Mouse (Mus musculus) c-Kit-positive CD71-negative TER-119-negative erythroid progenitor cells, embryonic 14.5 days (primary cell): ENCODE measurements around the gene Pawr.

Experiments
- DNase-seq: peaks from one replicate; pipeline ENCODE4 v3.0.0-alpha.2; 2013; ENCODE audit warnings: low read depth

The Pawr gene

DNA sequence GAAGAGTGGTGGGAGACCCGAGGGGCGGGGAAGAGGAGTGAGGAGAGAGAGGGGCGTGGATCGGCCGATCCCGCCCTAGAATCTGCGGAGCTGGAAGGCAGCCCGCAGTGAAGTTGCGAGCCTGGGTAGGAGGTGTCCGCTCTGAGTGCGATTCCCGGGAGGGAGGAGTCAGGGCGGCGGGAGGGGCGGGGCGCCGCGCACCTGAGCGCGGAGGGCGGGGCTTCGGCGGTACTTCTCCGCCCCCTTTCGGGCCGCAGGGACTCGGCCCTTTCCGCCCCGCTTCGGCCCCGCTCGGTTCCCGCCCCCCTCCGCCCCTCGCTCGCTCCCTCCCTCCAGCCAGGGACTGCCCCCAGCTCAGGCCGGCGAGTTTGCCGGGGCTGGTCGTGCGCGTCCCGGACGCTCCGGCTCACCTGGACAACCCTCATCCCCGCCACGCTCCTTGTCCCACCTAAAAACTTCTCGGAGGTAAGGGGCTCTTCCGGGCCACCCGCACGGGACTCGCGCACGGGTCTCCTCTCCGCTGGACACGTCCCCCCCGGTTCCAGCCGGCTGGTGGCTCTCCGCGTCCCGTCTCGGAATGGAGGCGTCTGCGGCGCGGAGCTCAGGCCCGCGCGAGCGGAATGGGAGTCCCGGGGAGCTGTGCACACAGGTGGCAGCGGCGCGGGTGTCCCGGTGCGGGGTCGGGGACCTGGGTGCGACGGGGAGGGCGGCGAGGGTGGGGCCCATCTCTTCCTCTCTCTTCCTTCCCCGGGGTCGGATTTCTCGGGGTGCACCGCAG, at the start of gene Pawr:
Gene Pawr, plus strand, starts transcription at position 338 of the 778 bp plus-strand sequence.
- DNase-seq: peak; percentile 58

GRCm38 (mm10) chr10:108282351-108282750, 49.6 kb upstream of the Pawr start:
- no peak for DNase-seq

DNA sequence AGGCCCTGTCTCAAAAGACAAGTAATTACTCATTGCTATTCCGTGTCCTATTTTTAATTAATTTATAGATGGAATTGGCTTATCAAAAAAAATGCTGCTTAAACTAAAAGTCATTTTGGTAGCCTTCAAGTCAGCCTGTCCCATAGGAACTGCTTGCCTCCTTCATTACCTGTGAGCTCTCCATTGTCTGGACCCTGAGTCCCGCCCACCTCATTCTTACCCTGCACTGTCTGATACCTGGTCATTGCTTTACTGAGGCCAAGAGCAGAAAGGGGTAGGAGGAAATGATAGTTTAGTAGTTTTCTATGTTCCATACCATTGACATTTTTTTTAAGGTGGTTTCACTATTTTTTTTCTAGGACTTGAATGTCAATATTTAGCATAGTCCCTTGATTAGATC, 48.5 kb upstream of the Pawr start:
- no peak for DNase-seq

DNA sequence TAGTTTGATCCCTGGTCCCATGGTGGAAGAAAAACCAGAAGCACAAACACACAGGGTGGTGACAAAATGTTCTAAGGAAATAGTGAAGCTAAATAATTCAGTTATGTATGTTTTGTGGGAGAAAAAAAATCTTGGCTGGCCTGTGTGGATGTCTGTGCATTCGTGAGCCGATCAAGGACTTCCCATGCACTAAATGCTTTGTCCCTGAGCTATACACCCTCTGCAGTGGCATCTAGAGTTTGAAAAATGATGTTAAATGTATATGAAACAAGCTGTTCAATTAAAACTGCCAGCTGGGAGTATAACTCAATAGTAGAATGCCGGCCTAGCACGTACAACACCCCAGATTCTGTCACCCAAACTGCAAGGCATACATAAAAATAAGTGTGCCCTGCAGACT, 48.1 kb upstream of the Pawr start:
- no peak for DNase-seq

- DNase-seq: no peak
Observed at GRCm38 (mm10) chr10:108284445-108284844, 47.5 kb upstream of the Pawr start.

- no peak for DNase-seq
Observed at GRCm38 (mm10) chr10:108284977-108285376, 46.9 kb upstream of the Pawr start.

DNA sequence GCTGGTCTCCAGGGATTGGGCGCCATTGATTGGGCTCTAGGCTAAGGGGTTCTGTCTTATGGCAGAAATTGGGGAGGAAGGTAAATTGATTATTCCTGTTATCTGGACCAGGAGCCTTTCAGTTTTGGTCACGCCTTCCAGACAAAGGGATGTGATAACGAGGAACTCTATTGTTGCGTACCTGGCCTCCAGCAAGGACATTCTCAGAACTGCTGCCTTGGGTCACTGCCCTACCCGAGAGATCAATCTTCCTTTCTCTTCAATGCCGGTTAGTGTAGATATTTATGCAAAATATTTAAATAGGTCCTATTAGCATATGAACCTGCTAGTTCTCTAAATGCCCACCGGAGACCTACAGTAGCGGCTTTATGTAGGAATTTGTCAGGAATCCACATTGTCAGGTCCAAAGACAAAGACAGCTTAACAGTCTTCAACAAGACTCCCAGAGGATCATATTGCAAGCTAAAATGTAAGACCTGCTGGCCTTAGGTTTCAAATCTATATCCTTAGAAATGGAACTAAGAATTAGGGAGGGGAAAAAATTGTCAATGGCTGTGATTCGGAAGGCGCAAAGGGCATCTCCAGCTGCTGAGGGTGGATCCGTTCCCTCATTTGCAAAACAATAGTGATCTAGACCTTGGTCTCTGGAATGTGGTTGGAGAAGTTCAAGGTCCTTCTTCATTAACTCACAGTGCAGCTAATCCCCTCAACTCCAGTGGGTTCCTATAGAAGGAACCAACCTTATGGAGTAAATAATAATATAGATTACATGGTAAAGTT, 45.1 kb upstream of the Pawr start:
- DNase-seq: no peak

- DNase-seq: no peak
Observed at GRCm38 (mm10) chr10:108287438-108287801, 44.5 kb upstream of the Pawr start.

DNA sequence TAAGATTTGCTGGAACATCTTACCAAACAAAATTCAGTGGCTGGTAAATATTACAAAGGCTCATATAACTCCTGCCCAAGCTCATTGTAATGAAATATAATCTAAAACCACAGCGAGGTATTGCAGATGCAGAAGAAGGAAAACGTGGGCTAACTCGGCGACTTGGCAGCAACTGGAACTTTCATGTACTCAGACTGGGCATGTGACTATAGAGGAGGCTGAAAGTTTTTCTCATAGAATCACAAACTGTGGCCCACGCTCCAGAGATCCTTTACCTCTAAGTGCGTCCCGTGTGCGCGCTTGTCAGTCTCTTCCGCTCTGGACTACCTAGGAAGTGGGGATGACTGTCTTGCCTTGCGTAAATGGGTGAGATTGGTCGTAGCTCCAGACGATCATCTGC, 41.9 kb upstream of the Pawr start:
- DNase-seq: no peak

GRCm38 (mm10) chr10:108291688-108292471, 40.0 kb upstream of the Pawr start:
- no peak for DNase-seq

- DNase-seq: no peak
Observed at GRCm38 (mm10) chr10:108292651-108293050, 39.3 kb upstream of the Pawr start.

DNA sequence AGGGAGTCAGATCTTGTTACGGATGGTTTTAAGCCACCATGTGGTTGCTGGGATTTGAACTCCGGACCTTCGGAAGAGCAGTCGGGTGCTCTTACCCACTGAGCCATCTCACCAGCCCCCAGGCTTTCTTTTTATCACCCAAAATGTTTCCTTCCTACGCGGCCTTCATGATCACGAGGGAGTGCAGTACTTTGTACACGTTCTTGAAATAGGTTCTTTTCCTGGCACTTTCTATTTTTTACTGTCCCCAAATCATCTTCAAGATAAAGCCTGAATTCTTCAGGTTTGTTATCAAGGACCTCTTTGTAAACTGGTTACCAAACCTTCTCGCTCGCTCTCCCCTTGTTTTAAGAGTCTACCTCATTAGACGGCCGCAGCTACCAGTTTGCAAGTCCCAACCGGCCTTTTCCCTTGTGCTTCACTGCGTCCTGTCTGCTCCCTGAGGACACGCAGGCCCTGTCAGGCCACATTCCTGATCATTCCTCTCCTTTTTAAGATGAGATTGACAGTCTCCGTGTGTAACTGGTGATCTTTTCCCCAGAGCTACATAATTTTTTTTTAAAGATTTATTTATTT, 38.2 kb upstream of the Pawr start:
- no peak for DNase-seq

GRCm38 (mm10) chr10:108294766-108295165, 37.2 kb upstream of the Pawr start:
- no peak for DNase-seq

DNA sequence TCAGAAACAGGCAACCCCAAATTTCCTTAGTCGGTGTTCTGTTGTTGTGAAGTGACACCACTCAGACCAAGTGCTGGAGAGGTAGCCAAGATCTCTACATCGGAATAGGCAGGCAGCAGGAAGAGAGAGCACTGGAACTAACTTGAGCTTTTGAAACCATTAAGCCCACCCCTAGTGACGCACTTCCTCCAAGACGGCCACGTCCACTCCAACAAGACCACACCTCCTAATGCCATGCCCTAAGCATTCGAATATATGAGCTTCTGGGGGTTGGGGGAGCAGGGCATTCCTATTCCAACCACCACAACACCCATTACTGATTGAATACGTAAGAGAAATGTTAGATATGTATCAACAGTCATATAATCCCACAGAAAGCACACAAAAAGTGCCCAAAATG, 35.5 kb upstream of the Pawr start:
- no peak for DNase-seq

DNA sequence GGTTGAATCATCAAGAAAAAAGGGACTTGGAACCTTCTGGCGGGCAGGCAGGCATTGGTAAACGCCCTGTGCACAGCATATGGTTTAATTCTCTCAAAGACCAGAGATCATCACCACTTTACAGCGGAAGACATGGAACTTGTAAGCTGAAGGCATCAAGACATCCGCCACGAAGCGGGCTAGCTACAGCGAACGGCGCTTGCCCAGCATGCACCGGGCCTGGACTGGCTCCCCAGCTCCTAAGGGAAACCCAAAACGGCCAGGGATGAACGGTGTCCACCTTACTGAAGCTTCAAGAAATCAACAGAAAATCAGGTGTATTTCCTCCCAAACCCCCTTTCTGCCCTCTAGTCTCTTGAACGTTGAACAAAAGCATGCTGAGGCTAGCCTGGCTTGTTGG, 33.7 kb upstream of the Pawr start:
- DNase-seq: no peak

GRCm38 (mm10) chr10:108298841-108299545, 32.9 kb upstream of the Pawr start:
- DNase-seq: no peak

GRCm38 (mm10) chr10:108299828-108300227, 32.1 kb upstream of the Pawr start:
- no peak for DNase-seq

GRCm38 (mm10) chr10:108300843-108301242, 31.1 kb upstream of the Pawr start:
- DNase-seq: peak; percentile 68

DNA sequence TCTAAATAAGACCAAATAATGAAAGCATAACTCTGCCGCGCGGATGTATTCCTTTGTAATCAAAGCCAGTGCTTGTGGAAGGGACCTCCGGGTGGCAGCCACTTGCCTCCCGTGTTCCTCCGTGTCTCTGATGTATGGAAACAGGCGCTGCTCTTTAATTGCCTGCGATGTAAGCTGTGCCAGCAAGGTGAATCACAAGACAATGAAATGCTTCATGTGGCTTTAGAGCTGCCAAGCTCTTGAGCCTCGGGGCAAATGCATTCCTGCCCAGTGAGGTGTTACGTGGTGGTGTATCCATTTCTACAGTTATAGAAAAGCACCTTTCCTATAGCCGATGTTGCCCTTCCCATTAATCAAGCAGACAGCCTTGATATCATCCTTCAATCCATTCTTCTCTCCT, 24.1 kb upstream of the Pawr start:
- no peak for DNase-seq

GRCm38 (mm10) chr10:108310195-108310594, 21.7 kb upstream of the Pawr start:
- no peak for DNase-seq

DNA sequence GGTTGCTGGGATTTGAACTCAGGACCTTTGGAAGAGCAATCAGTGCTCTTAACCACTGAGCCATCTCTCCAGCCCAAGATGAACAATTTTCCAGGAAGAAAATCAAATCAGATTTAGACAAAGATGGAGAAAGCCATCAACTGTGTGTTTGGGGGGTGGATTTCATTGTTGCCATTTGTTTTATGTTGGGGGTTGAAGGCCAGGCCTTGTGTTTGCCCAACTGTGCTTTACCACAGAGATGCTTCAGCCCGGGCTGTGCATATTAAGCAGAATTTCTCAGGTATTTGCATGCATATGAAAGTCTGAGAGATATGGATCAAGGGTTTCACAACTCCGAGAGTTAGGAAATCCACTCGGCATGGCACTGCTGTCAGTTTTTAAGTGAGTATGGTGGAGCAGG, 20.5 kb upstream of the Pawr start:
- no peak for DNase-seq

GRCm38 (mm10) chr10:108313845-108314244, 18.1 kb upstream of the Pawr start:
- DNase-seq: no peak
